Mouse (Mus musculus) lung, embryonic 15.5 days (tissue): ENCODE measurements around the gene Trabd2b. TPM values are rescaled to one million over a fixed set of nuclear protein-coding genes. Genes with fewer than 3 reads are reported as not detected.

ENCODE experiments used
- ATAC-seq: fragments of 200-750 bp; cut with Nextera tagmentation; 2 replicates; pipeline ENCODE4 v1.8.0; 2017; ENCODE audit warnings: moderate number of reproducible peaks, borderline replicate concordance; ENCODE audit not compliant: low FRiP score, low TSS enrichment; ENCODE audit errors: extremely low read depth
- H3K27ac ChIP-seq: fragments of 300-500 bp; sonication (generic); 2 replicates; pipeline ENCODE4 v1.5.1; 2015; ENCODE audit warnings: moderate library complexity, mild to moderate bottlenecking, inconsistent platforms
- H3K27me3 ChIP-seq: fragments of 300-500 bp; sonication (generic); 2 replicates; pipeline ENCODE4 v1.6.1; 2015; ENCODE audit warnings: inconsistent platforms
- H3K36me3 ChIP-seq: fragments of 300-500 bp; sonication (generic); 2 replicates; pipeline ENCODE4 v1.6.1; 2015; ENCODE audit warnings: inconsistent platforms
- H3K4me1 ChIP-seq: fragments of 300-500 bp; sonication (generic); 2 replicates; pipeline ENCODE4 v1.6.1; 2015; ENCODE audit warnings: inconsistent platforms
- H3K4me2 ChIP-seq: fragments of 300-500 bp; sonication (generic); 2 replicates; pipeline ENCODE4 v1.6.1; 2015; ENCODE audit warnings: inconsistent platforms, mild to moderate bottlenecking, moderate library complexity
- H3K4me3 ChIP-seq: fragments of 300-500 bp; sonication (generic); 2 replicates; pipeline ENCODE4 v1.5.1; 2015; ENCODE audit warnings: mild to moderate bottlenecking, inconsistent platforms
- H3K9ac ChIP-seq: fragments of 300-500 bp; sonication (generic); 2 replicates; pipeline ENCODE4 v1.6.1; 2015; ENCODE audit warnings: inconsistent platforms
- H3K9me3 ChIP-seq: fragments of 300-500 bp; sonication (generic); 2 replicates; pipeline ENCODE4 v1.6.1; 2016; ENCODE audit warnings: inconsistent platforms
- WGBS: fragments of 180-500 bp; shearing (Covaris S2); methylation state at CpG from one replicate; pipeline ENCODE4 v1.1.7; 2015; 5-methylcytosine and 5-hydroxymethylcytosine counted together
- polyA plus RNA-seq: library from polyadenylated mRNA; unstranded; fragments of >200 nt; fragmentation: Nextera tagmentation; extraction: Ambion mirVana; gene quantifications from 2 replicates; pipeline ENCODE4 v1.2.1, GENCODE M21; 2015

Trabd2b gene
- polyA plus RNA-seq, 1 experiment from 2014 or later: 5.1 TPM

GRCm38 (mm10) chr4:114374330-114374729 is 32.2 kb upstream of the Trabd2b start:
- H3K9ac ChIP-seq: no peak overlapping the region
- 96% methylated on average over 1 of the region's 1 CpGs for WGBS
- ATAC-seq: no peak

GRCm38 (mm10) chr4:114377531-114377930 is 29.0 kb upstream of the Trabd2b start:
- H3K4me2 ChIP-seq: no peak overlapping the region
- H3K27me3 ChIP-seq: no peaks in the 10 kb centered on the region
- 72% methylated on average over 11 of the region's 11 CpGs for WGBS
- no peaks in the 10 kb centered on the region for H3K9me3 ChIP-seq
- no peak overlapping the region for H3K27ac ChIP-seq
- no peaks in the 10 kb centered on the region for H3K36me3 ChIP-seq
- peaks cover 4% of the 10 kb centered on the region; the same call in 1 of the 2 replicates for H3K4me1 ChIP-seq
- no peak for ATAC-seq
- H3K4me3 ChIP-seq: no peak overlapping the region
- H3K9ac ChIP-seq: no peak overlapping the region

More at GRCm38 (mm10) chr4:114374330-114374729, 32.2 kb upstream of the Trabd2b start:
- no peak overlapping the region for H3K27ac ChIP-seq
- no peaks in the 10 kb centered on the region for H3K27me3 ChIP-seq
- H3K36me3 ChIP-seq: no peaks in the 10 kb centered on the region
- no peak overlapping the region for H3K4me2 ChIP-seq
- H3K9me3 ChIP-seq: no peaks in the 10 kb centered on the region
- H3K4me1 ChIP-seq: peaks cover 9% of the 10 kb centered on the region; the same call in 1 of the 2 replicates
- H3K4me3 ChIP-seq: no peak overlapping the region

GRCm38 (mm10) chr4:114378512-114378911 is 28.0 kb upstream of the Trabd2b start:
- Histone ChIP-seq H3K4me3 (no peak overlapping the region), H3K36me3 (no peaks in the 10 kb centered on the region), H3K27ac (no peak overlapping the region), H3K9ac (no peak overlapping the region), H3K27me3 (no peaks in the 10 kb centered on the region), H3K4me1 (peaks cover 4% of the 10 kb centered on the region; the same call in 1 of the 2 replicates), H3K9me3 (no peaks in the 10 kb centered on the region), H3K4me2 (no peak overlapping the region)
- 65% methylated on average over 7 of the region's 7 CpGs for WGBS
- no peak for ATAC-seq

- ATAC-seq: no peak
- 78% methylated on average over 4 of the region's 4 CpGs for WGBS
- Histone ChIP-seq H3K4me2 (no peak overlapping the region), H3K36me3 (no peaks in the 10 kb centered on the region), H3K9ac (no peak overlapping the region), H3K4me3 (no peak overlapping the region), H3K27me3 (no peaks in the 10 kb centered on the region), H3K27ac (no peak overlapping the region), H3K4me1 (peaks cover 4% of the 10 kb centered on the region; the same call in 1 of the 2 replicates), H3K9me3 (no peaks in the 10 kb centered on the region)
Measured at GRCm38 (mm10) chr4:114379416-114379956, 27.0 kb upstream of the Trabd2b start.

- H3K4me2 ChIP-seq: no peak overlapping the region
- 38% methylated on average over 1 of the region's 1 CpGs for WGBS
Measured at GRCm38 (mm10) chr4:114382627-114383026, 23.9 kb upstream of the Trabd2b start.

GRCm38 (mm10) chr4:114385236-114385635 is 21.3 kb upstream of the Trabd2b start:
- no peak overlapping the region for H3K4me2 ChIP-seq
- no peak overlapping the region for H3K27ac ChIP-seq
- H3K36me3 ChIP-seq: no peaks in the 10 kb centered on the region
- H3K4me1 ChIP-seq: peaks cover 23% of the 10 kb centered on the region
- H3K27me3 ChIP-seq: no peaks in the 10 kb centered on the region
- no peak for ATAC-seq
- no peak overlapping the region for H3K4me3 ChIP-seq
- H3K9ac ChIP-seq: no peak overlapping the region
- no peaks in the 10 kb centered on the region for H3K9me3 ChIP-seq
- WGBS: 91% methylated on average over 5 of the region's 5 CpGs

More at GRCm38 (mm10) chr4:114382627-114383026, 23.9 kb upstream of the Trabd2b start:
- no peaks in the 10 kb centered on the region for H3K9me3 ChIP-seq
- no peak overlapping the region for H3K27ac ChIP-seq
- no peak for ATAC-seq
- no peak overlapping the region for H3K9ac ChIP-seq
- no peak overlapping the region for H3K4me3 ChIP-seq
- no peaks in the 10 kb centered on the region for H3K36me3 ChIP-seq
- no peaks in the 10 kb centered on the region for H3K27me3 ChIP-seq
- H3K4me1 ChIP-seq: peaks cover 20% of the 10 kb centered on the region

- Histone ChIP-seq H3K36me3 (no peaks in the 10 kb centered on the region), H3K9me3 (no peaks in the 10 kb centered on the region), H3K27ac (peak overlapping the region; percentile 81), H3K4me1 (peaks cover 23% of the 10 kb centered on the region), H3K9ac (no peak overlapping the region), H3K27me3 (no peaks in the 10 kb centered on the region), H3K4me3 (no peak overlapping the region), H3K4me2 (no peak overlapping the region)
- 34% methylated on average over 2 of the region's 2 CpGs for WGBS
- no peak for ATAC-seq
Measured at GRCm38 (mm10) chr4:114386395-114386811, 20.1 kb upstream of the Trabd2b start.

- Histone ChIP-seq H3K9ac (no peak overlapping the region), H3K4me3 (no peak overlapping the region), H3K4me2 (no peak overlapping the region), H3K4me1 (peaks cover 23% of the 10 kb centered on the region), H3K27ac (peak overlapping the region; percentile 88), H3K36me3 (no peaks in the 10 kb centered on the region), H3K27me3 (no peaks in the 10 kb centered on the region), H3K9me3 (no peaks in the 10 kb centered on the region)
- peak; percentile 96 for ATAC-seq
- 43% methylated on average over 2 of the region's 2 CpGs for WGBS
Measured at GRCm38 (mm10) chr4:114387527-114388135, 18.9 kb upstream of the Trabd2b start.

- Histone ChIP-seq H3K36me3 (no peaks in the 10 kb centered on the region), H3K9me3 (no peaks in the 10 kb centered on the region), H3K27me3 (no peaks in the 10 kb centered on the region), H3K4me3 (no peak overlapping the region), H3K4me2 (no peak overlapping the region), H3K9ac (no peak overlapping the region), H3K4me1 (peaks cover 23% of the 10 kb centered on the region), H3K27ac (peak overlapping the region; percentile 88)
- ATAC-seq: peak; percentile 83
- 44% methylated on average over 3 of the region's 3 CpGs for WGBS
Measured at GRCm38 (mm10) chr4:114388306-114388705, 18.2 kb upstream of the Trabd2b start.

- no peak overlapping the region for H3K4me3 ChIP-seq
- H3K4me1 ChIP-seq: peaks cover 26% of the 10 kb centered on the region
- H3K9ac ChIP-seq: no peak overlapping the region
- ATAC-seq: no peak
- H3K27ac ChIP-seq: peak overlapping the region; percentile 55
- H3K36me3 ChIP-seq: no peaks in the 10 kb centered on the region
- H3K27me3 ChIP-seq: no peaks in the 10 kb centered on the region
- H3K9me3 ChIP-seq: no peaks in the 10 kb centered on the region
- no peak overlapping the region for H3K4me2 ChIP-seq
Measured at GRCm38 (mm10) chr4:114389653-114390052, 16.9 kb upstream of the Trabd2b start.

GRCm38 (mm10) chr4:114397625-114398024 is 8.9 kb upstream of the Trabd2b start:
- Histone ChIP-seq H3K9me3 (no peaks in the 10 kb centered on the region), H3K4me2 (no peak overlapping the region), H3K4me1 (peaks cover 8% of the 10 kb centered on the region; the same call in 1 of the 2 replicates), H3K27ac (no peak overlapping the region), H3K36me3 (no peaks in the 10 kb centered on the region), H3K9ac (no peak overlapping the region), H3K4me3 (no peak overlapping the region), H3K27me3 (no peaks in the 10 kb centered on the region)
- no peak for ATAC-seq

- Histone ChIP-seq H3K27me3 (no peaks in the 10 kb centered on the region), H3K4me1 (0 out of 2 replicates have a peak, but pooled peaks cover 3% of the 10 kb centered on the region), H3K9ac (no peak overlapping the region), H3K4me2 (no peak overlapping the region), H3K27ac (no peak overlapping the region), H3K4me3 (no peak overlapping the region), H3K36me3 (no peaks in the 10 kb centered on the region), H3K9me3 (no peaks in the 10 kb centered on the region)
- no peak for ATAC-seq
- WGBS: 74% methylated on average over 3 of the region's 3 CpGs
Measured at GRCm38 (mm10) chr4:114399821-114400220, 6.7 kb upstream of the Trabd2b start.
